Mouse (Mus musculus) frontal cortex, postnatal 14 days (tissue): ENCODE measurements around the gene Ndufa3.

Source experiments
- DNase-seq, 2 experiments: peaks; one replicate each; pipeline ENCODE4 v3.0.0; 2022; ENCODE audit warnings: low spot score in 2 of 2

Gene Ndufa3

DNA sequence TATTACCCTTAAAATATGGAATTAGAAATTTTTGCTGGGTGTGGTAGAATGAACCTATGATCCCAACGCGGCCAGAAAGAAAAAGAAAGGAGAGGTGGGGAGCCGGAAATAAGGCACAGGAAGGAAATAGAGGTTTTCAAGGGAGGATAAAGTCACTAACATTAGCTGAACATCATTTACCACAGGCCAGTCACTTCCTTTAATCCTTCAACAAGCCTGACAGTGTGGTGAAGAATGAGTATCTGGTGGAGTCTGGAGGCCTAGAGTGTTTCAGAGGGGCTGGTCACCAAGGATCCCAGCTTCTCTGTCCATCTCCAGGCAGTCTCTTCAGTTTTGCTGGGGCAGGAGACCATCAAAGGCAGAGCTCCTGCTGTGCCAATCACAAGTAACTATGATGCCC lies 6.7 kb upstream of the Ndufa3 start:
- no peak for DNase-seq

DNA sequence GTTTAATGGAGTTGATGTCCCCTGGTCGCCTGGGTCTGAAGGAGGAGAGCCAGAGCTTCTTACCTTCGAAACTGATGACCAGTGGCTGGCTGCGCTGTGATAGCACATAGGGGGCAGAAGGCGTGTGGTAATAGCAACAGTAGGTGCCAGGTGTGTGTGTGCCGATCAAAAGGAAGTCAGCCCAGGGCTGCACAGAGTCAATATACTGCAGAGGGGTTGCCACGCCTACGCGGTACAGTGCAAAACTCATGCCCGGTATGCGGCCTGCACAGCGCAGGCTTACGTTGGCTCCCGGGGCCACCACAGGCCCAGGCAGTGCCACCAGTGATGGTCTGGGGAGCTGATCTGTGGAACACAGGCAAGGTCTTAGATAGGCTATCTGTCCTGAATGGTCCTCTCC lies 6.2 kb upstream of the Ndufa3 start:
- no peak for DNase-seq

DNA sequence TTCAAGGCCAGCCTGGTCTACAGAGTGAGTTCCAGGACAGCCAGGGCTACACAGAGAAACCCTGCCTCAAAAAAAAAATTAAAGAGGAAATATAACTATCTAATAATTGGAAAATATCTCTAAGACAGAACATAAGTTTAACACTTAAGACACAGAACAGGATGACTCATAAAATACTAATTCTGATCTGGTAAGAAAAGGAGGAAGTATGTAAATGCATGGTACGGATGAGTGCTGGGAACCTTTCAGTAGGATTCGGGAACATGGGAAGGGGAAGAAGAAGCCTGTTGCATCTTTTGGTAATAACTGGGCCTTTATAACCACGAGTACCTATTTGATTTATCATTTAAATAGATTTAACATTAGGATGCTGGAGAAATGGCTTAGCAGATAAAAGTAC lies 3.2 kb upstream of the Ndufa3 start:
- no peak for DNase-seq

DNA sequence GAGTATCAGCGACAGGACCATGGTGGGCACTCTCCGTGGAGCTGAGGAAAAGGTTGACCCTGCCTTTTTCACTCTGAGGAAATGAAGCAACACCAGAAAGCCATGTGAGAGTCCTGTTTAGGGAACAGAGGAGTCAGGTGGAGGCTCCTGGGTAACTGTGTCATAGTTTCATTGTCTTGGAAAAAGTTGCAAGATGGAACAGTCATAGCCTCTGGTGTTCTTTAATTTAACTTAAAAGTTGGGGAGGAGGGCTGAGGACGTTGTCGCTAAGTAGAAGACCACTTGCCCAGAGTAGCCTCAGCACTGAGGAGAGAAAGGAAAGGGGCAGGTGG lies 1.1 kb upstream of the Ndufa3 start, which contains the start of gene Oscar:
Gene Oscar, minus strand, starts transcription at position 101 of the 332 bp plus-strand sequence.
- DNase-seq: no peak

DNA sequence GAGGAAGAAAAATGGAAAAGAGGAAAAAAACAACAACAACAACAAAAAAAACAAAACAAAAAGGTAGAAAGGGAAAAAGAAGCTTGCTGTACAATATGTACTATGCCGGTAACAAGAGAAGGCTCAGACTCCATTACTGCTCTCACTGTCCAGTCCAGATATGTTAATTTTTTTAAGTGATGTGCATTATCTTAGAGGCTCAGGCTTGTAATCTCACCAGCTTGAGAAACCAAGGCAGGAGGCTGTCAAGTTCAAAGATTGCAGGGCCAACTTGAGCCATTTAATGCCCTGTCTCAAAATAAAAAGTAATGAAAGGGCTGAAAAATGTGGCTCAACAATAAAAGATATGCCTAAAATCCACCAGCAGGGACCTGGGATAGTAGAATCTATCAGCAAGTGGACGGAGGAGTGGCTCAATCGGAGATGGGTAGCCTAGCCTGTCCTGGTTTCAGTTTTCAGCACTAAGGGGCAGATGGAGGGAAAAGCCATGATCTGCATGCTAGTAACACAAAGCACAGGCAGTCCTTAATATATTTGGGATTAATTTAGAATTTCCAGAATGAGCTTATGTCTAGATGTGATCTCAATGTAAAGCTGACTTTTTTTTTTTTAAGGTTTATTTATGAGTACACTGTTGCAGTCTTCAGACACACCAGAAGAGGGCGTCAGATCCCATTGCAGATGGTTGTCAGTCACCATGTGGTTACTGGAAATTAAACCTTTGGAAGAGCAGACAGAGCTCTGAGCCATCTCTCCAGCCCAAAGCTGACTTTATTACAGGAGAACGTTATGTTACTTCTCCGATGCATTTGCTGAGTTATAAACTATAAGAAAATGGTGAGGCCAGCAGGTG lies 558 bp upstream of the Ndufa3 start:
- no peak for DNase-seq

DNA sequence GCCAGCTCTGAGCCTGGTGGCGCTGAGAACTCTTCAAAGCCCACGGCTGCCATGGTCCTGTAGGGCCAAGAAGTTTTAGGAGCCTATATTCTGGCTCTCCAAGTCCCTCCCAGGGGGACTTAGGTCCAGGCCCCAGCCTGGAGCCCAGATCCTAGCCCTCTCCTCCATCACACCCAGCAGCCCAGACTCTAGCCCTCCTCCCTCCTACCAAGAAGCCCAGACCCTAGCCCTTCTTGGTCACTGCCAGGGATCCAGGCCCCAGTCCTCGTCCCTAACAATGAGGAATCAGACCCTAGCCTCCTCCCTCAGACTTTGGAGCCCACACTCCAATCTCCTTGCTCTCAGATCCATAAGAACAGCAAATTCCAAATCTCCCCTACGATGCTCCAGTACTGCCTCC lies 11.9 kb downstream of the Ndufa3 start:
- DNase-seq: no peak

DNA sequence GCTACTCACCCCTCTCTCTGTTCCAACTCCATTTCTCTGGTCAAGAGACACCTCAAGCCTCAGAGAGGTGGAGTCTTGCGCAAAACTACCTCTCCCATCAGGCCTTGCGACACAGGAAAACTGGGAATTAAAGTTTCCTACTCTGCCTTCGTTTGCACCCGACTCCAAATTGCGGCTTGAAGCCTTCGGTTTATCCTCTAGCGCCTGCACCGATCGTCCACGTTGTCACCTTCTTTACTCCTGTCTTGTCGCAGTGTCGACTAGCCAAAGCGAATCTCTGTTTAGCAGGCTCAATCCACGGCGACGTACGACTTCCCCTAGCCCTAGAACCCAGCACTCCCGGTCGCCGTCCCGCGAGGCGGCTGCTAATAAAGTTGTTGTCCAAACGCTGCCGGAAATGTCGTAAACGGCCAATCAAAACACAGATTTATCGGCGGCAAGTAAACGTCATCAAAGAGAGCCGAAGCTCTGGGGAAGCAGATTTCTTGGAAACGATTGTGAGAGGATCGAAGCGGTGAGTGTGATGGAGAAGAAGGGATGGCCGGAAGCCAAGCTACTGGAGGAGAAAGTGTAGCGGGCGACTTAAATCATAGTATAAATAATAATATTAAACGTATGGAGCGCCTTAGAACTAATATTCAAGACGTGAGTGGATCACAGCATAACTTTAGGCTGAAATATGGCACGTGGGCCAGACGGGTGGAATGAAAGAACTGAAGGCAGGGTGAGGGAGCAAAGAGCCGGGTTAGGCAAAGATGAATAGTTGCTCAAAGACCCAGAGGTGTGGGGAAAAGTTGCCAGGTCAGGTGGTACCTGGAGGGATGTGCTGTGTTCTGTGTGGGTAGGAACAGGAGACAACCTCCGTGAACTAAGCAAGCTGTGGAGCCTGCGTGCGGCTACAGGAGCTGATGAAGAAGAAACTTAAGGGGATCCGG lies 12.6 kb downstream of the Ndufa3 start, which contains the start of the genes Tfpt and Prpf31:
Gene Tfpt, minus strand, starts transcription at position 387 of the 935 bp plus-strand sequence.
Gene Prpf31, plus strand, starts transcription at position 443 of the 935 bp plus-strand sequence.
- peak; percentile 92 for DNase-seq

DNA sequence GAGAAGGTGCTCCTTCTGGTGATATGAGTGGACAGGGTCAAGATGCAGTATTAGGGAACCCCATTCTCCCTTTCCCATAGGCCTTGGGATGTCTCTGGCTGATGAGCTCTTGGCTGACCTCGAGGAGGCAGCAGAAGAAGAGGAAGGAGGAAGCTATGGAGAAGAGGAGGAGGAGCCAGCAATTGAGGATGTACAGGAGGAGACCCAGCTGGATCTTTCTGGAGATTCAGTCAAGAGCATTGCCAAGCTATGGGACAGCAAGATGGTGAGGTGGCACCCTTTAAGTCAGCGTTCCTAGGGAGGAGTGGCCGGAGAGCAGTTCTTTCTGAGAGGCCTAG lies 13.3 kb downstream of the Ndufa3 start:
- DNase-seq: no peak

DNA sequence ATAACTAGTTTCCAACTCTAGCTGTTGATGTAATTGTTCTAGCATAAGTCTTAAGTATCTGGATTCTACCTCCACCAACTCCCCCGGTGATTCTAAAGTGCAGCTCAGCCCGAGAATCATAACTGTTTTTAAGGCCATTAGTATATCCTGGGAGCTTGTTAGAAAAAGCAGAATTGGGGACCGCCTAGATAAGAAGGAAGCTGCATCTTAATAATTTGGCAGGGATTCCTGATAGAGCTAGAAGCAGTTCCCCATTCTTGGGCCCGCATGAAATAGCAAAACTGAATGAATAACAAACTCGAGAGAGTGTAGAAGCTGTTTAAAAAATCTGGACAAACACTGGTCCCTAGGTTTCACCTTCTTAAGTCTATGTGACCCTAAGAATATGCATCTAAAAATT lies 26.2 kb downstream of the Ndufa3 start:
- DNase-seq: no peak

DNA sequence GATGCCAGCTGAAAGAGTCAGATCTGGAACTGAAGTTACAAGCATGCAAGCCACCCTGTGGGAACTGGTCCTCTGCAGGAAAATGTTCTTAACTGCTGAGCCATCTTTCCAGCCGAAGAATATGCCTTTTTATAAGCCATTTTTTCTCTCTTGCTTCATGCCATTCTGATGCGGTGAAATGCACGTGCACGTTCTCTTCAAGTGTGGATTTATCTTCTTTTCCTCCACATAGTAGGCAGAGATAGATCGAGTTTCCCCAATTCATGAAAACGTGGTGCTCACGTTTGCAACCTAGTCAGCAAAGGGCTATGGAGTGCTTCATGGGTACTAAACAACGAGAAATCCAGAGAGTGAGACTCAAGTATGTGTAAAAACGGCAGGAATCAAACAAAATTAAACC lies 26.7 kb downstream of the Ndufa3 start:
- DNase-seq: no peak

DNA sequence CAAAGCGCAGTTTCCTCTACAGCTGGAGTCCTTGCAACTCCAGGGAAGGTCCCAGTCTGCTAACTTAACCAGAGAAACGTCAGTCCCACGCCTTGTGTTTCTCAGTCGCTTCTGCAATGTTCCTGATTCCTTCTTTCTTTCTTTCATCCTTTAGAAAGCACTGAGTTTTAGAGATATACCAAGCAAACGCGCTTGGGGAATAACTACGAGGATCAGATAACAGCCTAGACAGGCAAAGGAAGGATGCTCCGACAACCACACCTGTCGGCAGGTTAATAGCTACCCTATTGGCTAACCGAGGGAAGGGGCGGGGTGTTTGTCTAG lies 27.1 kb downstream of the Ndufa3 start:
- peak in 1 of 2 experiments; percentile 92 for DNase-seq

DNA sequence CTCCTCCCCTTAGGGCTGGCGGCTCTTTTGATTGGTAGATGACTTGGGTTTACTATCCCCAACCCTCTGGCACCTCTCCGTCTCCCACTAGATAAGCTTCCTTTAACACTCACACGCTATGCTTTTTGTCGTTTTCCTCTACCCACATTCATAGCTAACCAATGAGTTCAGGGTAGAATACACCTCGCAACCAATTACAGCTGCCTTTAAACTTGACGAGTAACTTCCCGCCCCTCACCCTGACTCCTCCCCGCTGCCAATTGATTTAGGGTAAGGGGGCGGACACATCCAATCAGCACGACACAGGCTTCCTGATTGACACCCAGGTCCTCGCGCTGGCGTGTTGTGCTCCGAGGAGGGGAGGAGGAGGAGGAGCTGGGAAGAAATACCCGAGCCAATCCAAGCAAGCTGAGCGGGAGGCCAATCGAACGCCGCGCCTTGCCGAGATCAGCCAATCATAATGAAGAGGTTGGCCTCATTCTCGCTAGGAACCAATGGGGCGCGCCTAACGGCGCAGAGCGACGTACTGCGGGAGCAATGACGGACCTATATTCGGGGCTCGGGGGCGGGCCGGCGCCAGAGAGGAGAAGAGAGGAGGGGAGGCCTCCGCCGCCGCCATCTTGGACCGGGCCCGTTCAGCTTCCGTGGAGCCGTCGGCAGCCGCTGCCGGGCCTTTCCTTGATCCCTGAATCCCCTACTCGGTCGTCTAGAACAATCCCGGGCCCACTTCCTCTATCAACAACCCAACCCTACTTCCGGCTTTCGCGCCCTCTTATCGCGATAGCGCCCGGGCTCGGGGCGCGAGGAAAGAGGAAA lies 27.7 kb downstream of the Ndufa3 start, which contains the start of gene Cnot3:
Gene Cnot3, plus strand, starts transcription at position 597 of the 816 bp plus-strand sequence.
- DNase-seq: peak; percentile 98 to 100

DNA sequence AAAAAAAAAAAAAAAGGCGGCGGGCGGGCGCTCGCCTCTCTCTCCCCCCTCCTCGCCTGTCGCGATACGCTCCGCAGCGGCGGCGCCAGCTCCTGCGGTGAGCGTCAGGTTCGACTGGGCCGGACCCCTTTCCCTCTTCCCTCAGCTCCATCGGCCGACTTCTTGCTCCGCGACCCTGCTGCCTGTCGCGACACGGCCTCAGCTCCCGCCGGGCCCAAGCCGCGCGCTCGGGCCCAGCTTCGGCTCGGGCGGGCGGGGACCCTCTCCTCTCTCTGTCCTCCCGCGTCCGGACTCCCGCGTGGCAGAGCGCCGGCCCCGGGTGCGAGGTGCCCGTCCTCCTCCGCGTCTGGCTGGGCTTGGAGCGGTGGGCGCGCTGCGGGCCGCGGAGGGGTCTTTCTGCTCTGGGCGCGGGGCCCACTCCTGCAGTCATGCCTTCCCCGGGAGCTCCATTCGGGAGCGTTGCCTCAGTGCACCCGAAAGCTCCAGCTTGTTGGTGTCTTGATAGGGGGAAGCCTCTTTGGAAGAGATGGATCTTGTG lies 28.4 kb downstream of the Ndufa3 start:
- DNase-seq: peak in 1 of 2 experiments; percentile 23

DNA sequence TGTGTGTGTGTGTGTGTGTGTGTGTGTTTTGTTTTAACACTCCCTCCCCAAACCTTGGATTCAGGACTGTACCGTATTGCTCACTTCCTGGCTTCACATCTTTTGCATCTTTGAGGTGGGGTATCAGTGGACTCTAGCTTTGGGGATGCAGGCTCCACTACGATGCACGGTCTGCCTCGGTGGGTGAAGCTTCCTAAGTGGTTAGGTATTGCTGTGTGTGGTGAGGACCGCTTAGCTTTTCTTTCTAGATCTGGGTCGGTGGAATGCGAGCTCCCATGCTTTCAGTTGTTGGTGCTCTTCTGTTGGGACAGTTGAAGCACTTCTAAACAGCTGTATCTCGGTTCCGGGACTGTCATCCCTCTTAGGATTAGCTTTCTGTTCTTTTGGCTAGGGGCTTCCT lies 29.0 kb downstream of the Ndufa3 start:
- no peak for DNase-seq

DNA sequence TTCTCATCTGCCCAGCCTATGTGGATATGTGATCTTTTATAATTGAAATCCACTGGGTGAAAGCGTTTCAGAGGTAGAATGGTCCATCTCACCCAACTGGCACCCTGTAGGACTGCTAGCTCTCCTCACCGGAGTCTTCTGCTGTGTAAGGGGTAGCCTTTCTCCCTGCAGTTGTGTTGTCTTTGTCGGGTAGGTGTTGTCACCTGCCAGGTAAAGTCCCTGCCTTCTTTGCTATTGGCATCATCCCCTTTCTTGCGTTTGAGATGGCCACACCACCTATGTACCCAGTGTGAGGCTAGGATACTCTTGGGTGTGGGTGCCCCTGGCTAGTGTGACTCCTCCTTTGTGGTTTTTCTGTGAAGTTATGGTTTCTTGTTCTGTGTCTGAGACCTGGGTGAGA lies 29.5 kb downstream of the Ndufa3 start:
- DNase-seq: no peak

DNA sequence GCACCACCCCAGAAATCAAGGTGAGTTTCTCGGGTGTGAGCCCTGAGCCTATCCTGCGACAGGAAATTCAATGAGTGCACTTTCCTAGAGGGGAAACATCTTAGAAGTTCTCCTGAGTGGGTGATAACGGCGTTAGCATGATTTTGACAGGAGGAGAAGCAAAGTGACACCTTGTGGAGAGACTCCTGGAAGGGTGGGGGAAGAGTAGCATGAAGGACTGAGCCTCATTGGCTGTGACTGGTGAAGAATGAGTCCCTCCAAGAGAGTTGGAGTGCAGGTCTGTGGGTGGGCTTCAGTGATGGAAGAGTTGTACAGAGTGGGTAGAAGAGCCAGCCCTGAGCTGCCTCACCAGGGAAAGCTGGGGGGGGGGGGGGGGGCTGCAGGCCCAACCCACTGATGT lies 39.8 kb downstream of the Ndufa3 start:
- no peak for DNase-seq

DNA sequence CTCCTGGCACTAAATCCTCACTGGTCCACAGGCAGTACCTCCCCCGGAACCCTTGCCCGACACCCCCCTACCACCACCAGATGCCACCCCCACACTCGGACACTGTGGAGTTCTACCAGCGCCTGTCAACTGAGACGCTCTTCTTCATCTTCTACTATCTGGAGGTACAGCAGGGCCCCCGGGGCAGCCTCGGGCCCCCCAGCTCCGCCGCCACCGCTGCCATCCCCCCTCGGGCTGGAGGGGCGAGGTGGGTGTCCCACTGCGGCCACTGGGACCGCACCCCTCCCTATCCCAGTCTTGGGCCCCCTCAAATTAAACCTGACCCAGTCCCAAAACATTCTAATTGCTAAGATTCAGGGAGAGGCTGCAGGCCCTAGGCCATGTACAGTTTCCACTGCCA lies 41.4 kb downstream of the Ndufa3 start:
- no peak for DNase-seq

DNA sequence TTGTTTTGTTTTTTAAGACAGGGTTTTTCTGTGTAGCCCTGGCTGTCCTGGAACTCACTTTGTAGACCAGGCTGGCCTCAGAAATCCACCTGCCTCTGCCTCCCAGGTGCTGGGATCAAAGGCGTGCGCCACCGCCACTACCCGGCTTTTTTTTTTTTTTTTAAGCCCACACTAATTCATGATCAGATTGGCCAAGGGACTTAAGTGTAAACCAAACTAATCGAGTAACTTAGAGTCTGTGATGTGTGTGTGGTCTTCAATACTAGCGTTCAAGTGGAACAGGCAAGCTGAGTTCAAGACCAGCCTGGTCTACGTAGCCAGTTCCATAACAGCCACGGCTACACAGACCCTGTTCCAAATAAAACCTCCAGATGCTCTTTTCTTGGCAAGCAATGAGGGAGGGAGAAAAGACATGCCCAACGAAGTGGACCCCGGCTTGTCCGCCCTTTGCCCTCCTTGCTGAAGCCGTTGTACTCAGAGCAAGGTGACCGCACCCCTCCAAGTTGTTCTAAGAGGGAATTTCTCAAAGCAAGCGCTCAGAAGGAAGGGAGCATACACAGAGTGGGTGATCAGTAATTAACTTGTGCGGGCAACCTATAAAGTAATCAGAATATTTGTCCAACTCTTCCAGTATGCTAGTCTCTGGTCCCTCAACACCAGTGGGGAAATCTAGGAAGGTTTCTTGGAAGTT lies 47.5 kb downstream of the Ndufa3 start:
- DNase-seq: no peak

DNA sequence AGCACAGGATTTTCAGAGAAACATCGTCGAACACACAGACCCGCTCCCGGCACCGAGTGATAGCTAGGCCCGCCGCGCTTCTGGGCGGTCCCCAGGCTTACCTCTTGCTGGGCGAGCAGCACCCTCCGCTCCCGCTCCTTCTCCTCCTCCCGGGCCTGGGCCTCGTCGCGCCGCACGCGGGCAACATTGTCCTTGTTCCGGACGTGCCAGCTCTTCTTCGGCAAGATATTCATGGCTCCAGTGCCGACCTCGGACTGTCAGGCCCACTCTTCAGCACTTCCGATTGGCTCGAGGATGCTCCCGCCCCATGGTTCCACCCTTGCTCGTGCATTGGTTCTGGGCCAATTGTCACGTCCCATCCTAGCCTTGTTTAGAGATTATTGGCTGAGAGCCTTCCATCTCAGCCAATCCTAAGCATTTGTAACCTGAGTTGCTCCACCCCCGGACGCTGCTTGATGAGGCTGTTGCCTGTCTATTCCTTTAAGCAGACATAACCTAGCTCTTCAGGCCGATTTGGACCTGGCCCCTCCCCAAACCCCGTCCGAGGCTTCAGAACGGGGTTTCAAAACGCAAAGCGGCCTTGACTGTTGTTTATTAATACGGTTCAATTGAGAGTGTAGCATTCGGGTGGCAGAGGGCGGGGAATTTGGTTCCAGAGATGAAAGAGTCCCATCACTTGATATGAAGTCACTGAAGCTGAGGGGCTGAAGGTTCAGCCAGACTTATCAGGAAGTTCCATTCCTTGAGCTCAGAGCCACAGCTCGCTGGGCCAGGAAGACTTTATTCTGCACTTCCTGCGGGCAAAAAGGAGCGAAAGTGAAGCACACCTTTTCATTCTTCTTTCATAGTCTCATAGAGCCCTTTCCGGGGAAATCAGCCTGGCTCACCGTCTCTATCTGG lies 48.3 kb downstream of the Ndufa3 start, which contains the start of gene Leng1:
Gene Leng1, minus strand, starts transcription at position 626 of the 900 bp plus-strand sequence.
- DNase-seq: peak; percentile 95 to 96

DNA sequence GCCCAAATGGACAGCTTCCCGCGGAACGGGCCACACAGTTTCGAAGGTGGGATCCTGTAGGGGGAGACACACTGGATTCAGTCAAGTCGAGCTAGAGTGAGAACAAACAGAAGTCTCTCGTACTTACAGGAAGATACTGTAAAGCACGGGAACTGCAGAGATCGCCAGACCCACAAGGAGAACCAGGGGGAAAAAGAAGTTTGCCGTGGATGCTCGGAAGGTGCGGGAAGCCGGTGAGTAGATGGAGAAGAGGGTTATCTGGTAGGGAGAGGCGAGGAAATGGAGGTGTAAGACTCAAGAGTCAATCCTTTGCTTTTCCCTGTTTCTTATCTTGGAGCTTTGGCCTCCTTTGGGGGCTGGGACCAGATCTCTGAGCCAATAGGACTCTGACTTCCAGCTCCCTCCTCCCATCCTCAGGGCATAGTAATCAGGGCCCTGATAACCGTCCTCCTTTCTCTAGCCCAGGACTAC lies 49.8 kb downstream of the Ndufa3 start:
- DNase-seq: no peak
